Mouse (Mus musculus): Measurements from ENCODE around the gene 1810049J17Rik. TPM values are rescaled to one million over a fixed set of nuclear protein-coding genes. Genes with fewer than 3 reads are reported as not detected.
A peak's percentile ranks its signal among the peaks of the same experiment; 100 is the strongest.

Gene 1810049J17Rik
- total RNA-seq, 2 experiments from 2014 or later, result 1.8 TPM; not detected in 1

DNA sequence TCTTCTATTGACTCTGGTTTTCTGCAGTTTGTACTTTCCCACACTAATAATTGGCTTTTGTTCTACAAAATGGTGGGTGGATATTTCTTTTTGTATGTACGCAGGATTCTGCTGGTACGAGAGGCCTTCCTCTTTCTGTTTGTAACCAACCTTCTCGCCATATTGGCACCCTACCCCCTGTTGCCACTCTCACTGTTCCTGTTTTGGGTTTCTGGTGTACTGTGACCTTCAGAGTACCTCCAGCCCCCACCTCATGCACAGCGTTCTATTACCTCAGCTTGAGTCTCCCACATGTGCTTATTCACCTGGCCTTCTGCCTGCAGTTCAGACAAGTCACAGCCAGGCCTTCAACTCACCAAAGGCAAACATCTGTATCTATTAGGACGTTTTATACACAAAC is 28.1 kb upstream of the 1810049J17Rik start:
- DNase-seq (ENCODE audit: low spot score in 2 of 2), result no peak

DNA sequence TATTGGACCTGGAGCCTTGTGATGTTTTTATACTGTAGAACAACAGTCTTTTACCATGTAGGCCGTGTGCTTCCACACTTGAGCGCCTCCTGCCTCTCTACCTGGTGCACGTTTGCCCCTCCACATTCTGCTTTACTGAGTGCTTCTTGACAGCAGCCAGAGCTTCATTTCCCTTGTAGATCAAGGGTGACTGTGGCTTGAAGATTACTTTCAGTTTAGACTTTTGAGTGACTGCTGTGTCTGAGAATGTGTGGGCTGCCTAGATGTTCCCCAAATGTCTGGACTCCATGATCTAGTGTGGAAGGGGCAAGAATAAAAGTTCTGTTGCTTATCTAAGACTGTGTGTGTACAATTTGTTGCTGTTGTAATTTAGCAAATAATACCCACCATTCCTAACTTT is 27.3 kb upstream of the 1810049J17Rik start:
- DNase-seq (ENCODE audit: low spot score in 2 of 2), result no peak

DNA sequence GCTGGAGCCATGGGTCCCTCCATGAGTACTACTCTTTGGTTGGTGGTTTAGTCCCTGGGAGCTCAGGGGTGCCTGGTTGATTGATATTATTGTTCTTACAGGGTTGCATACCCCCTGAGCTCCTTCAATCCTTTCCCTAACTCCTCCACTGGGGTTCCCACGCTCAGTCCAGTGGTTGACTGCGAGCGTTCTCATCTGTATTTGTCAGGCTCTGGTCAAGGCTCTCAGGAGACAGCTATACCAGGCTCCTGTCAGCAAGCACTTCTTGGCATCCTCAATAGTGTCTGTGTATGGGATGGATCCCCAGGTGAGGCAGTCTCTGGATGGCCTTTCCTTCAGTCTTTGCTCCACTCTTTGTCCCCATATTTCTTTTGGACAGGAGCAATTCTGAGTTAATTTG is 25.2 kb upstream of the 1810049J17Rik start:
- DNase-seq (ENCODE audit: low spot score in 2 of 2), result no peak

DNA sequence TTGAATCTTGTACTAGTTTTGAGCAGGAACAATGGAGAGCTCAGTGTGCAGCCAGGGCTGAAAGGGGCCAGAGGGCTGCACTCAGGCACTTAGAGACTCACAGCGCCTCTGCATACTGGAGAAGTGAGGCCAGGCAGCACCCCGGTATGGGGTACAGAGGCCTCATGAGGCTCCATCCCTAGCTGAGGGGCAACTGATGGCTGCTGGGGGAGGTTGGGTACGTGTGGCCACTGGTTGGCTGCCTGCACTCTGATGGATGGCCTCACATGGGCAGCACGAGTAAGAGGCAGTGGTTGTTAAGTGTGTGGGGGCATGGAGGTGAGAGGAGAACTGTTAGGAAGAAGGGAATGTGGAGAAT is 19.7 kb upstream of the 1810049J17Rik start:
- no peak for DNase-seq (ENCODE audit: low spot score in 2 of 2)

DNA sequence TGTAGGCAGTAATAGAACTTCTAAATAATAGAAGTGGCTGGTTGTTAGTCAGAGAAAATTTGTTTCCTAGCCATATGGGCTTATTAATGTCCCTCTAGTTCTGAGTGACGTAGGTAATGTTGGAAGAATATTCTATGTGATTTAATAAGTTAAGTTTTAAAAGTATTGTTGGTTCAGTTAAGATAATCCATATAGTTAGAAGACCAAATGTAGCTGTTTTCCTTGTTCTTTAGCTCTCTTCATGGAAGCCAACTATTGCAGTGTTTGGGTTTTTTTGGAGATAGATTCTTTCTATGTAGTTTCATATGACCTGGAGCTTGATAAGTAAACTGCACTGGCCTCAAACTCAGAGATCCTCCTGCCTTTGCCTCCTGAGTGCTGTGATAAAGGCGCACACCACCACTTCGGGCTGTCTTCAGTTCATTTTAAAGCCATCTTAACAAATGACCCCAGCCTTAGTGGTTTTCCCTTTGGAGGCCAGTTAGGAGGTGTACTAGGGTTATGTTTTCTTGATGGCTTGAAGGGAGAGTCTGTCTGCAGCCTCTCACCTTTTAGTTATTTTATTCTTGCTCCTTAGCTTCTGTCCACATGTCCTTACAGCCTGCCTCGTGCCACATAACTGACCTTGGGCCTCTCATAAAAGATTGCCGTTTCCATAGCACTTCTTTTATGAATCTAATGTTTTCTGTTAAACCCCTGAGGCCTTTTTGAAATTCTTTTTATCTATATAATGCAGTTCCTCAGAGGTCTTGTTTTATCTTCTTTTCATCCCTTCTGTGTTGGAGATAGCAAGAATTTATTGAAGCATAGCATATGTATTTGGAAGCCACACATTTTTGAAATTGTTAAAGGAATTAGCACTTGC is 19.1 kb upstream of the 1810049J17Rik start:
- DNase-seq (ENCODE audit: low spot score in 2 of 2), result no peak

DNA sequence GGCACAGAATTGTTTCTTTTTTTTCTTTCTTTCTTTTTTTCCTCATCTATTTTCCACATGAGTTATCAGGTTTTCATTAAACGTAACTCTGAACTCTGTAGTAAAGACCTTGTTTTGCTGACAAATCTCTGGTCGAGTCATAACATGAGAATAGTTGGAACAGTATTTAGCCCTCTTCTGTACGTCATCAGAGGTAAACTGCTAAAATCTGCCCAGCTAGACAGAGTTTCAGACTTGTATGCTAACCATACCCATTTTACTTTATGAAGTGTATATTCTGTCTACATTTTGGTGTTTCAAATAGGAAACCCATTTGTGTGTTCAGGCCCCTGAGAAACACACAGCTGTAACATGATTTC is 16.1 kb upstream of the 1810049J17Rik start:
- DNase-seq (ENCODE audit: low spot score in 2 of 2), result no peak

DNA sequence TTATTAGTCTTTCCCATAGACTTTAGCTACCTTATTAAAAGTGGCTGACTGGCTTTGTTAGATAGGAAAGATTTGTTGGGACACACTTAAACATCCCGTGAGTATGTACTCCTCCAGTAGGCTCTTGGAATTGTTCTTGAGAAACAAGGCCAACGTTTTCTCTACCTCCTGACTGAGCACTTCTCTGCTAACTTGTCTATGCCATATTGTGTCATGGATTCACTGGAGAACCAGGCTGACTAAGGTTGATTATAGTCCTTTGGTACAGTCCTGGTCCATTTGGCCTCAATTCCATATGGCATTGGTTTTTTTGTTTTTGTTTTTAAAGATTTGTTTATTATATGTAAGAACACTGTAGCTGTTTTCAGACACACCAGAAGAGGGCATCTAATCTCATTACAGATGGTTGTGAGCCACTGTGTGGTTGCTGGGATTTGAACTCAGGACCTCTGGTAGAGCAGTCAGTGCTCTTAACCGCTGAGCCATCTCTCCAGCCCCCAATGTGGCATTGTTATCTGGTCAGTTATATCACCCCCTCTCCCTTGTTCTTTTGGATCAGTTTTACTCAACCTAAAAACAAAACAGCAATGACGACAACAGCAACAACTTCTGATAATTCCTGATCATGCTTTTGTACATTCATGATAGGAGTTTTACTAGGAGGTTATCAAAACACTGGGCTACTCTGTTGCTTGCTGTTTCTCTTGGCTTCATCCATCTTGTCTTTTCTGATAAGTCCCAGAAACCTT is 15.5 kb upstream of the 1810049J17Rik start:
- no peak for DNase-seq (ENCODE audit: low spot score in 2 of 2)

DNA sequence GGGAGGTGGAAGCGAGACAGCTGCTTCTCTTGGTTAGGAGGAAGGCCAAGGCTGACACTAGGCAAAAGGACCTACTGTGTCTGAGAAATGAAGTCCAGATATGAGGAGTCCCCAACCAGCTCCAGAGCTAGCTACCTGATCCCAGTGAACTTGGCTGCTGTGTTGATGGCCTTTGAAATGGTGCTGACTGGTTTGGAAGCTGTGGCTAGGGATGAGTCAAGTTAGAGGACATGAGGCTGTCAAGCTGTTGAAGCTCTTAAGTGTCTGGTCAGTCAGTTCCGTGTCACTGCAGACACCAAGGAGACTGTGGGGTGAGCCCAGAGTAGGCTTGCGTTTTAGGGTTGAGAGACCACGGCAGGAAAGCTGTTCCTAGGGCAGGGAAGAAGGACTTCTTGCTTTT is 12.7 kb upstream of the 1810049J17Rik start:
- DNase-seq (ENCODE audit: low spot score in 2 of 2), result no peak

DNA sequence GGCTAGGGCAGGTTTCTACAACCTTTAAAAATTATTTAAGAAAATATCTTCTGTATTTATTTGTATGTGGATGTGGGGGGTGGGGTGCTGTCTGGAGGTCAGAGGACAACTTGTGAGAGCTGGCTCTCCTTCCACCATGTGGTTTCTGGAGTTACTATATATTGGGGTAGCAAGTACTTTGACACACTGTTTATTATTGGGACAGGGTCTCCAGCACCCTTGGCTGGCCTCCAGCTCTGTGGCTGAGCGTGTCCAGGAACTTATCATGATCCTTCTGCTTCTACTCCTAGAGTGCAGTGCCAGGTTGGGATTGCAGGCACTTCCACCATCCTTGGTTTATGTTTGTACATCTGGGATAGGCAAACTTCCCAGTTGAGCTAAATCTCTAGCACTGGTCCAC is 9.6 kb upstream of the 1810049J17Rik start:
- DNase-seq (ENCODE audit: low spot score in 2 of 2), result no peak

DNA sequence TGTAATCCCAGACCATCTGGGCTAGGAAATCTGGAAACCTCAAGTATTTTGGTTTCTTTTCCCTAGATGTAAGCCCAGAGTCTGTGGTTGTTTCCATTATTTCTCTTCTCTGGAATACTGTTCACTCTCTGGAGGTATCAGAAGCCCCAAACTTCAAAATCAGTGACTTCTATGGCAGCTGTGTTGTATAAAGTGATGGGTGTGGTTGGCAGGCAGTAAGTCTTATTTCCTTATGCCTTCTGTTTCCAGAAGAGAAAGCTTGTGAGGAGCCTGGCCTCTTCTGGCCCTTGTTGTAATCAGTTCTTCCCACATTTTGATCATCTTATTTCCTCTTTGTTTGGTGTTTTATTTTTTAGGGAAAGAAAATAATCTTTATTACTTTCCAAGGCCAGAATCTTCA is 9.2 kb upstream of the 1810049J17Rik start:
- no peak for DNase-seq (ENCODE audit: low spot score in 2 of 2)

DNA sequence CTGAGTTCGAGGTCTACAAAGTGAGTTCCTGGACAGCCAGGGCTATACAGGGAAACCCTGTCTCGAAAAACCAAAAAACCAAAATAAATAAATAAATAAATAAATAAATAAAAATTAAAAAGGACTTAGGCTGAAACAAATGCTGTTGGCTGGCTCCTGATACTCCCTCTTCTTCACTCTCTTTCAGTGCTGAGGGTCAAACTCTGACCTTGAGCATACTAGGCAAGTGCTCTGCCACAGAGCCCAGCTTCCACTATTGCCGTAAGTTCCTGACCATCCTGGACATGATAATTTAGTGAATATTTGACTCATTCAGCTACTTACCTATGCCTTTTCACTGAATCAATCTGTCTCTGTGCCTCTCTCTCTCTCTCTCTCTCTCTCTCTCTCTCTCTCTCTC is 8.7 kb upstream of the 1810049J17Rik start:
- DNase-seq (ENCODE audit: low spot score in 2 of 2), result no peak

DNA sequence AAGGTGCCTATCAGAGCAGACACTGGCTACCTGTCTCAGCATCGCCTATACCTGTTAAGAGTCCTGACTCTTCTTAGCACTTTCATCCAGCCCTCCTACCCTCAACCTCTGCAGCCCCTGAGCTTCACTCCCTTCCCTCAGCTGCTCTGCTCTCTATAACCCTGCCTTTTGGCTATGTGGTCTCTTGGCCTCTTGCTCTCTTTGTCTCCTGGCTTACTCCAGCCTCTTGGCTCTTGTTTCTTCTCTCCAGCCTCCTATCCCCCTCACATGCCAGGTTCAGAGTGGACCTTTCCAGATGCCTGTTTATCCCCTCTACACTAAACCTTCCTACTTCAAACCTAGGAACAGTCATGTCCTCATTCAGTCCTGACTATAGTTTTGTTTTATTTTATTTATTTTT is 2.6 kb upstream of the 1810049J17Rik start:
- no peak for DNase-seq (ENCODE audit: low spot score in 2 of 2)

DNA sequence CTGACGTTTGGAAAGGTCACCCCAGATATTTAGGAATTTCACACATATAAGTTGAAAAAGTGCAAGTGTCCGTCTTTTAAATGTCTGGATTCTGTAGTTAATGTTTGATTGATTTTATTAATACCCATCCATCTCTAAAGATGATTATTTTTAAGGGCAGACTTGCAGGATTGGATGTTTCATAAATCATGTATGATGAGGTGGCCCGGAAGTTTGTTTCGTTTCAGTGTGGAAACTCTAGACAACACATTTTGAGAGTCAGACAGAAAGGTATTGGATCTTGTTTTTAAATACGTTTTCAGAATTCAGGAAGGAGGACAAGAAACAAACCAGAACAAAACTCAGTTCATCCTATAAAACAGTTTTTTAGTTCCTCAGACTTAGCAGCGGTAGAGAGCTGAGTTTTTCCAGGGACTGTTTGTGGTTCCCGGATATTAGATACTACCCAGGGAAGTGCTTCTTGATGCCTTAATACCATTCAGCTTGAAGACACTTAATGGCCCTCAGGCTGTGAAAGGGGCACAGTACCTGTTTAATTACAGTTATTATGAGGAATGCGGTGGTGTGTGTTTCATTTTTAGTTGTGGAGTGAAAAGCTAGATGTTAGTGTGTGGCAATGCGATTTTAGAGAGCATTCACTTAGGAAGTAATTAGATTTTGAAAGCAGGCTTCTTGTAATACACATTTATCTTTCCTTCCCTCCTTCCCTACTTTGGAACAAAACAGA is 1.1 kb upstream of the 1810049J17Rik start:
- DNase-seq (ENCODE audit: low spot score in 2 of 2), result no peak

DNA sequence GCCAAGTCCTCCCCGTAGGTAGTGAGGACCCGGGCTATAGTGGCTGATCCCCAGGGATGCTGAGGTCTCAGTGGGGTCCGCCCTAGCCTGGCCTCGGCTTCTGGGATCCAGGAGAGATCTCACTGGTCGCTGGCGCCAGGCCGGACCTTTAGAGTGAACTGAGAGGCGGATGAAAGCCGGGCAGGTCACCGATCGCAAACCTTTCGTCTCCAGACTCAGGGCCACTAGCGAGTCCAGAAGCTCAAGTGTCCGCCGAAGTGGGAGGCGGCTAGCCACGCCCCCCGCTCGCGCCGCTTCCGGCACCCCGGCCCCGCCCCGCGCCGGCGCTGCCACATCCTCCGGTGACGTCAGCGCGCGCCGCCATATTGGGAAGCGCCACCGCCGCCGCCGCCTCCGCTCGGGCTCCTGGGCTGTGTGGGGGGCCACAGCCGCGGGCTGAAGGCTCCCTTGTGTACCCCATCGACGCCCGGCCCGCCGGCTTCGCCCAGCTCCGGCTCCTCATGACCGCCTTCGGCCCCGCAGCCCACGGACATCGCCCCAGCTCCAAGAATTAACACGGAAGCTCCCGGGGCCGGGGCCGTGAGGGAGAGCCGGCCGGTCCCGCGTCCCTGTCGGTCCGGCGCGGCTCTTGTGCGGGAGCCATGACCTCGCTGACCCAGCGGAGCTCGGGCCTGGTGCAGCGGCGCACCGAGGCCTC is 460 bp downstream of the 1810049J17Rik start, which contains the start of gene Golph3:
Gene Golph3, plus strand, starts transcription at position 360 of the 697 bp plus-strand sequence.
- DNase-seq (ENCODE audit: low spot score in 2 of 2), result peak; percentile 88 to 91

DNA sequence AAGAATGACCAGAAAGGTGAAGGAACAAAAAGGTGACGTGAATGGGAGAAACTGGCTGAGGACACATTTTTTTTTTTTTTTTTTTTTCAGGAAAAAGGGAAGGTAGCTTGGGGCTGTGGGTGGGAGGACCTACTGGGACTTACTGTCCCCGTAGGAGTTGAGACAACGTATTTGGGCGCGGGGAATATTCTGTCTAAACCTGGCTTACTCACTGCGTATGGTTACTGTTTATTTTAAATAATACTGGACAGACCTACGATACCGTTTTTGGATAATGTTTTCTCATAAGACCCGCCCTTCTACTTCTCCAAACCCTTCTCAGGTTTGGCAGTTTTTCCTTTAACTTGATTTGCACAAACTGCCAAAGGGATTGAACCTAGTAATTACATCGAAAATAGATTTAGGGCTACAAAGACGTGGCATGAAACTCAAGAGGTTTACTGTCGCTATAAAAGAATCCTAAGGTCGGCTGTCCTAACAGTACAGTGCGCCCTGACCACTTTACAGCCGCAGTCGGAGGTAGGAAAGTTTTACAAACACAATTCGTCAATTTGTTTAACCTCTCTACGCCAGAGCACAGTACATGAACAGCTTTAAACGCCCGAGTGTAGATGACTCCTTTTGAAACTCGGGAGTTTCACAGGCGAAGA is 1.1 kb downstream of the 1810049J17Rik start:
- no peak for DNase-seq (ENCODE audit: low spot score in 2 of 2)

DNA sequence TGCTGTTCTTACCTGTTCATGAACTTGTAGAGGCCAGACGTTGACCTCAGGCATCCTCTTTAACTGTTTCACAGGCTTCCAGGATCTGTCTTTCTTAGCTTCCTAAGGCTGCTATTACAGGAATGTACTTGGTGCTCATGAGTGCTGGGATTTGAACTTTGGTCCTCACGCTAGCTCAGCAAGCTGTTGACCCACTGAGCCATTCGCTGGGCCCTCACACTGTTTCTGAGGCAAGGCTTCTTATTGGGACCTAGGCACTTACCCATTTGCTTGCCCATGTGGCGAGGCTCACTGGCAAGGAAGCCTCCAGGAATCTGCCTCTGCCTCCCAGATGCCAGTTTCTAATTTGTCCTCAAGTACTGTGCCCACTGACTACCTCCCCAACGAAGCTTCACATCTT is 1.8 kb downstream of the 1810049J17Rik start:
- no peak for DNase-seq (ENCODE audit: low spot score in 2 of 2)

DNA sequence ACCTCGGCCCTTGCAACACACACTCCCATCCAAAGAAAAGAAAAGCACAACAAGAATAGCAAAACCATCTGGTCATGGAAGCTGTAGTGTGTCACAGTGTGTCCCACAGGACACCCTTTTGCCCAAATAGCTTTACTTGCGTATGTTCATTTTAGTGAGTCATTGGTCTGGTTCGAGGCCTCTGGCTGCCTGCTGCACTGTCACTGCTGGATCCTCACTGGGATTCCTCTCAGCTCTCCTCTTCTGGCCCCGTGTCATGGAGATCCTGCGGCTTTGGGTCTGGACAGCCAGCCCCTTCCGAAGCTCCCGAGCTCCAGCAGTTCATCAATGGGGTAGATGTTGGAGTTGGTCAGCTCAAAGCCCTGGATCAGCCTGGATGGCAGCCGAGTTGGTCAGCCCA is 3.2 kb downstream of the 1810049J17Rik start:
- DNase-seq (ENCODE audit: low spot score in 2 of 2), result no peak

DNA sequence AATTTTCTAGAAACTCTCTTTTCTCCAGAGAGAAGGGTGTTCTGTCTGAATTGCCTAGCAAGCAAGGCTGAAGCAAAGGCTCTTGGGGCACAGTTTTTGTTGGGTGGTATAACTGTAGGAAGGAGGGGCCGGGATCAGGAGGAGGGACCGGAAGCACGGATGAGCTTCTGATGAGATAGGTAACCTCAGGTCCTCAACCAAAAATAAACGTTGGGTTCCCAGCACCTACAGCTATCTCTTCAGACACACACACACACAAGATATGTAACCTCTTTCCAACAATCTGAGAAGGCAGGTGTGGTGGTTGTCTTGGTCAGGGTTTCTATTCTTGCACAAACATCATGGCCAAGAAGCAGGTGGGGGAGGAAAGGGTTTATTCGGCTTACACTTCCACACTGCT is 4.4 kb downstream of the 1810049J17Rik start:
- no peak for DNase-seq (ENCODE audit: low spot score in 2 of 2)

DNA sequence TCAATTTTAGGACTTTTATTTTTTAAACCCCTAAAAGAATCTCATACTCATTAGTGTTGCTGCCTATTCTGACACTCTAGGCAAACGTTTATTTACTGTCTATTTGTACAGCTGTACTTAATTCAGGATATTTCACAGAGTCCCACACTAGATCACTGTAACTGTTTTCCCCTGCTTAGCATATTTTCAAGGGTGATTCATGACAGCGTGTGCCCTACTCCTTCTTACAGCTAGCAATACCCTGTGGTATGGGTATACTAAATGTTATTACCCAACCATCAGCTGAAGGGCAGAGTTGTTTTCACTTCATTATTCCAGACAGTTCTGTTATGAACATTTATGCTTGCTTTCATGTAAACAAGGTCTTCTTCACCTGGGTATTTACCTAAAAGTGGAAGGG is 5.7 kb downstream of the 1810049J17Rik start:
- DNase-seq (ENCODE audit: low spot score in 2 of 2), result no peak

DNA sequence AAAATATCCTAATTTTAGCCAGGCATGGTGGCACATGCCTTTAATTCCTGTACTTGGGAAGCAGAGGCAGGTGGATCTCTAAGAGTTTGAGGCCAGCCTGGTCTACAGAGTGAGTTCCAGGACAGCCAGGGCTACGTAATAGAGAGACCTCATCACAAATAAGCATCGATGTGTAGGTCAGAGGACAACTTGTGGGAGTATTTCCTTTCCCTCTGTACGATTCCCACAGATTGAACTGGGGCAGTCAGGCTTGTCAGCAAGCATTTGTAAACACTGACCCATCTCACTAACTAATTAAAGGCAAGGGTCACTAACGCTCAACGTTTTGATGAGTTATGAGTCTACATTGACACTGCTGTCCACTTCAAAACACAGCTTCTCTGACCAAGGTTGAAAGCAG is 7.1 kb downstream of the 1810049J17Rik start:
- DNase-seq (ENCODE audit: low spot score in 2 of 2), result no peak

DNA sequence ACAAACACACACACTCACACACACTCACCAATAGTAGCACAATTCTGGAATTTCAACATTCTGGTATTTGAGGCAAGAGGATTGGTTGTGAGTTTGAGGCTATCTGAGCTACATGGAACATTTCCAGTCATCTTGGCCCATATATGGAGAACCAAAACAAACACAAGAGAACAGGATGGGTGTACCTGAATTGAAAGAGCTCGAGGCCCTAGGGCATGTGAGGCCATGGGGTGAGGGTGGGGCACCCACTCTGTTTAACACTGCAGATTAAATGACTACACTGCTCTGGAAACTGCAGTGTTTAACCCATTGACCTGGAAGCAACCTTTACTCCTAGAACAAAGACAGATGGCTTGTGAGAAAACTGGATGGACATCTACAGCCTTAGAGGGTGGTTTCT is 8.4 kb downstream of the 1810049J17Rik start:
- DNase-seq (ENCODE audit: low spot score in 2 of 2), result no peak
